Mouse (Mus musculus) lung, embryonic 14.5 days (tissue): ENCODE results near the gene Elf2. TPM values are rescaled to one million over a fixed set of nuclear protein-coding genes. Genes with fewer than 3 reads are reported as not detected.

Experiments
- ATAC-seq: fragments of 200-750 bp; cut with Nextera tagmentation; 2 replicates; pipeline ENCODE4 v1.8.0; 2017; ENCODE audit warnings: mild to moderate bottlenecking, moderate TSS enrichment, moderate library complexity; ENCODE audit not compliant: insufficient read depth
- DNase-seq: peaks from one replicate; pipeline ENCODE4 v3.0.0-alpha.2; 2015
- H3K27ac ChIP-seq: fragments of 300-500 bp; sonication (generic); 2 replicates; pipeline ENCODE4 v1.5.1; 2014; ENCODE audit warnings: low read depth, mild to moderate bottlenecking, moderate library complexity
- H3K27me3 ChIP-seq: fragments of 300-500 bp; sonication (generic); 2 replicates; pipeline ENCODE4 v1.6.1; 2014; ENCODE audit warnings: low read length, control low read depth; ENCODE audit not compliant: insufficient read depth
- H3K36me3 ChIP-seq: fragments of 300-500 bp; sonication (generic); 2 replicates; pipeline ENCODE4 v1.6.1; 2014; ENCODE audit warnings: control low read depth; ENCODE audit not compliant: insufficient read depth
- H3K4me1 ChIP-seq: fragments of 300-500 bp; sonication (generic); 2 replicates; pipeline ENCODE4 v1.6.1; 2014; ENCODE audit warnings: antibody characterized with exemption, control low read depth; ENCODE audit not compliant: insufficient read depth
- H3K4me2 ChIP-seq: fragments of 300-500 bp; sonication (generic); 2 replicates; pipeline ENCODE4 v1.6.1; 2014; ENCODE audit warnings: mild to moderate bottlenecking
- H3K4me3 ChIP-seq: fragments of 300-500 bp; sonication (generic); 2 replicates; pipeline ENCODE4 v1.5.1; 2014; ENCODE audit warnings: low read depth, low read length
- H3K9ac ChIP-seq: fragments of 300-500 bp; sonication (generic); 2 replicates; pipeline ENCODE4 v1.6.1; 2014
- H3K9me3 ChIP-seq: fragments of 300-500 bp; sonication (generic); 2 replicates; pipeline ENCODE4 v1.6.1; 2016; ENCODE audit warnings: low read depth, low read length, control low read depth
- CTCF ChIP-seq: IDR thresholded peaks from 2 replicates; pipeline ENCODE4 v1.5.1; 2016; ENCODE audit warnings: antibody characterized with exemption, low read depth
- WGBS: fragments of 180-500 bp; shearing (Covaris S2); extraction: QIAGEN DNeasy Blood & Tissue Kit; methylation state at CpG from one replicate; pipeline ENCODE4 v1.1.7; 2014; 5-methylcytosine and 5-hydroxymethylcytosine counted together
- polyA plus RNA-seq: library from polyadenylated mRNA; unstranded; fragments of >200 nt; fragmentation: Nextera tagmentation; extraction: Ambion mirVana; gene quantifications from 2 replicates; pipeline ENCODE4 v1.2.1, GENCODE M21; 2014

Elf2 gene
- polyA plus RNA-seq, 1 experiment from 2014 or later, result 60.8 TPM

DNA sequence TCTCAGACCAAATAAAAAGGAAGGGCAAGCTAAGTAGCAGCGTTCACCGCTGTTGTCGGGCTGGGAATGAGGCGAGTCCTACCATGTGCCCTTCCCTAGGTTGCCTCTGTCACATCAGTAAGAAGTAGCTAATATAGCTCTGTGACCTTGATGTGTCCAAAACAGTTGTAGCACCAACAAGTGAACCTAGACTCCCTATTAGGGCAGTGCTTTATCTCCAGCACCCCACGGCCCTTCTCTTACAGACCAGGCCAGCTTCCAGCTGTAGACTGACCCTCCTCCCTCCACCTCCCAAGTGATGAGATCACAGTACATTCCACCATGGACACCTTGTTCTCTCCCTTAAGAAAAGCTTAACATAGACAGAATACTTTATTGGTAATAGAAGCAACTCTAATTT lies 82.4 kb downstream of the Elf2 start:
- Histone ChIP-seq H3K36me3 (peaks cover 97% of the 10 kb centered on the region), H3K4me2 (no peak overlapping the region), H3K27ac (no peak overlapping the region), H3K9ac (no peak overlapping the region), H3K4me1 (no peaks in the 10 kb centered on the region), H3K9me3 (no peaks in the 10 kb centered on the region), H3K4me3 (no peak overlapping the region), H3K27me3 (no peaks in the 10 kb centered on the region)
- DNase-seq (no peak), ATAC-seq (no peak)
- no peak for TF ChIP-seq CTCF
- WGBS, result 90% methylated on average over 5 of the region's 5 CpGs

DNA sequence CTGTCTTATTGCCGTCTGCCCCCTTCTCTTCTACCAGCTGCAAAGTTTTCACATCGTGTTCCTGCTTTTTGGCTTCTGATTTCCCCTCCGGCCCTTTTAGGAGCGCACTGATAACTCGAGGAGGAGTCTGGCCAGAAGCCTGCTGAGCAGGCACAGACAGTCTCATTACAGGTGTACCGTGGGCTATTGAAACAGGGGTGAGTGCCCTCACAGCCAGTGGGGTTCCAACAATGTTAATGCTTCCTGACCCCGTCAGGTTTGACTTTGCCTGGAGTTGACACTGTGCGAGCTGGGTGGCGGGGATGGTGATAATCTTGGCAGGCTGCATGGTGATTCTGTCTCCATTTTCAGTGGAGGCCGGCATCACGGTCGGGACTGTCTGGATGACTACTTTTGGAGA lies 84.0 kb downstream of the Elf2 start:
- no peaks in the 10 kb centered on the region for H3K27me3 ChIP-seq
- H3K4me3 ChIP-seq, result no peak overlapping the region
- TF ChIP-seq CTCF, result no peak
- WGBS, result 84% methylated on average over 12 of the region's 12 CpGs
- DNase-seq (no peak), ATAC-seq (no peak)
- no peaks in the 10 kb centered on the region for H3K9me3 ChIP-seq
- no peaks in the 10 kb centered on the region for H3K4me1 ChIP-seq
- H3K27ac ChIP-seq, result no peak overlapping the region
- no peak overlapping the region for H3K4me2 ChIP-seq
- no peak overlapping the region for H3K9ac ChIP-seq
- H3K36me3 ChIP-seq, result peaks cover 96% of the 10 kb centered on the region

DNA sequence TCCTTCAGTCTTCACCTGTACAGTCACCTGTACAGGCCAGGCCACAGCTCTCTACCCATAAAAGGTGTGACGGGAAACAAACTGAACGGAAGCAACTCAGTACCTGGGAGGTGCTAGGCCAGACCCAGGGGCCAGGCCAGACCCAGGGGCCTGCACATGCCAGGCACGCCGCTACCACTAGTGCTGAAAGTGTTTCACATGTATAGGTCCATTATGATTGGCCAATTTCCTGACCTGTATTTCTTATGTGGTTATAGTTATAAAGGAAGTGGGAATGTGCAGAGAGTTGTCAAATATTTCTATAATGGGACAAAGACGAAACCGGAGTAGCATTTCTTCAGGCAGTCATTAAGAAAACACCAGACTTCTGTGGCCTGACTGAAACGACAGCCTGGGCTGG lies 85.7 kb downstream of the Elf2 start:
- no peak for ATAC-seq
- no peaks in the 10 kb centered on the region for H3K4me1 ChIP-seq
- no peak for TF ChIP-seq CTCF
- H3K9me3 ChIP-seq, result no peaks in the 10 kb centered on the region
- H3K9ac ChIP-seq, result no peak overlapping the region
- 88% methylated on average over 7 of the region's 7 CpGs for WGBS
- H3K27me3 ChIP-seq, result no peaks in the 10 kb centered on the region
- H3K4me3 ChIP-seq, result no peak overlapping the region
- no peak for DNase-seq
- H3K27ac ChIP-seq, result no peak overlapping the region
- H3K36me3 ChIP-seq, result peaks cover 89% of the 10 kb centered on the region
- H3K4me2 ChIP-seq, result no peak overlapping the region

DNA sequence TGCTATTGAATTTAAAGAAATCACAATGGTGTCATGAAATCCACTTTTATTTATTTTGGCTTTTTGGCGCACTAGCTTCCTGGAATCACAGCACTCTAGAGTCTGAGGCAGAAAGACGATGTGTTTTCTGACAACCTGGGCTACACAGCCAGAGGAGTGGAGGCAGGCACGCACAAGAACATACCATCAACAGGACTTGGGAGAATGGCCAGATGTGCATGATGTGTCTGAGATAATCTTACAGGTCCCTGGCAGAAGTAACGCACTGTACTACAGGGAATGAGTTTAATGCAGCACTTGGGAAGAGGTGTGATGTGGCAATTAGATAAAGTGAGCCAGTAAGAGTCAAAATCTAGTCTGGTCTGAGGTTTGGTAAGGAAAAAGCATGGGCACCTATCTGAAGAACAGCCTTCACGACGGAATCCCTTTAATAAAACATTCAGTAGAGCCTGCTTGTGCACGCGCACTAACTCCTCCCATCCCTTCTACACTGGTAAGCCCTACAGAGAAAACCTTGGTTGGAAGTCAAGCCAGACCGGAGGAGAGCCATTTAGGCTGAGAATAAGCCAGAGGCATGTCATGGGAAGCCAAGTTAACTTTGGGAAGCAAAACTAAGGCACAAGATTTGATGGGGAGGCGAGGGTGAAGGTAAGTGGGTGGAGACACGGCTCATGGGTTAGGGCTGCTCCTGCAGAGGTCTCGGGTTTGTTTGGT lies 87.6 kb downstream of the Elf2 start:
- H3K27me3 ChIP-seq, result no peaks in the 10 kb centered on the region
- WGBS, result 85% methylated on average over 12 of the region's 12 CpGs
- H3K4me1 ChIP-seq, result no peaks in the 10 kb centered on the region
- no peaks in the 10 kb centered on the region for H3K9me3 ChIP-seq
- DNase-seq (no peak), ATAC-seq (no peak)
- TF ChIP-seq CTCF, result no peak
- no peak overlapping the region for H3K27ac ChIP-seq
- no peak overlapping the region for H3K4me3 ChIP-seq
- peaks cover 77% of the 10 kb centered on the region for H3K36me3 ChIP-seq
- H3K4me2 ChIP-seq, result no peak overlapping the region
- H3K9ac ChIP-seq, result no peak overlapping the region

DNA sequence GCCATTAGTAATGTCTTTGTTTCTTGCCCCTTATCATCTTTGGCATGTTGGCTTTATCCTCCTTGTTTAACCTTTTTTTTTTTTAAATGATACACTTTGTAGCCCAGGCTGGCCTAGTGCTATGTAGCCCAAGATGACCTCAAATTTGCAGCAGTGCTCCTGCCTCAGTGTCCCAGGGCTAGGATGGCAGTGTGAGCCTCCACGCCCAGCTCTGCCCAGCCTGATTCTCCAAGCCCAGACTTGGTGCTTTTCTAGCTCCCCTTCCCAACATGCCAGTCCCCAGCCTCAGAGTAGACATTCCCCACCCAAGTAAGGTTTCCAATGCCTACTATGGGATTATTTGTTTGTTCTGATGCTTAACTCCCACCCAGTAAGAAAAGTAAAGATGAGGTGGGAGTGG lies 88.2 kb downstream of the Elf2 start:
- Histone ChIP-seq H3K36me3 (peaks cover 74% of the 10 kb centered on the region), H3K27ac (no peak overlapping the region), H3K4me2 (no peak overlapping the region), H3K9ac (no peak overlapping the region), H3K9me3 (no peaks in the 10 kb centered on the region), H3K4me3 (no peak overlapping the region), H3K27me3 (no peaks in the 10 kb centered on the region), H3K4me1 (no peaks in the 10 kb centered on the region)
- 100% methylated on average over 1 of the region's 1 CpGs for WGBS
- no peak for TF ChIP-seq CTCF
- no peak for ATAC-seq
- DNase-seq, result no peak

DNA sequence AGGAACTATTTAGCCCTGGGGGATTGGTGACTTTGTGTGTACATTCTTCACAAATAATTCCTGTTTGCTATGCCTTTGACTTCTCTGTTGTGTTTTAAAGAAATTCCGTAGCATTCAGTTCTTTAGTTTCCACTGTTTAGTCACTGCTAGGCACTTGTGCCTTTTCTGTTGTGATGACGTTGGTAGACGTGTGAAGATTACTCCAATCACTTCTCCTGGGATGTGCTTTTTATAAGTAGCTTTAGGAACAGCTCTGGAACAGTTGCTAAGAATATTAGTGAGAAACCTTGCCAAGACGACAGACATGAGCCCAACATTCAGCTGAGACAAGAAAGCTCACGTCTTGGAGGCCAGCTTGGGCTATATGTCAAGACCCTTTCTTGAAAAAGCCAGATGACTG lies 89.4 kb downstream of the Elf2 start:
- no peak for DNase-seq
- TF ChIP-seq CTCF, result no peak
- 76% methylated on average over 5 of the region's 5 CpGs for WGBS

DNA sequence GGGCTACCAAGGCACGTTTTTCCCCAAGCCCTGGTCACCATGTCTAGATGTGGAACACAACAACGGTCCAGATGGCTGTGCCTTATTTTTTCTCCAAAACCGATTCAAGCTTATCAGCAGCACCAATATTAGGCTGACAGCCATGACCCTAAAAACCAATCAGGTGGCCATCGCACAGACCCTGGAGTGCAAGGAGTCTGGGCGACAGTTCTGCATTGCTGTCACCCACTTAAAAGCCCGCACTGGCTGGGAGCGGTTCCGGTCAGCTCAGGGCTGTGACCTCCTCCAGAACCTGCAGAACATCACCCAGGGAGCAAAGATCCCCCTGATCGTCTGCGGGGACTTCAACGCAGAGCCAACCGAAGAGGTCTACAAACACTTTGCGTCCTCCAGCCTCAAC lies 90.6 kb downstream of the Elf2 start:
- ATAC-seq (no peak), DNase-seq (no peak)
- Histone ChIP-seq H3K4me1 (no peaks in the 10 kb centered on the region), H3K27ac (no peak overlapping the region), H3K27me3 (no peaks in the 10 kb centered on the region), H3K4me3 (no peak overlapping the region), H3K4me2 (no peak overlapping the region), H3K36me3 (peaks cover 50% of the 10 kb centered on the region), H3K9me3 (no peaks in the 10 kb centered on the region), H3K9ac (no peak overlapping the region)
- no peak for TF ChIP-seq CTCF
- WGBS, result 88% methylated on average over 13 of the region's 13 CpGs

More for the DNA sequence above, 89.4 kb downstream of the Elf2 start:
- Histone ChIP-seq H3K27ac (no peak overlapping the region), H3K9me3 (no peaks in the 10 kb centered on the region), H3K4me2 (no peak overlapping the region), H3K27me3 (no peaks in the 10 kb centered on the region), H3K9ac (no peak overlapping the region), H3K4me1 (no peaks in the 10 kb centered on the region), H3K36me3 (peaks cover 62% of the 10 kb centered on the region), H3K4me3 (no peak overlapping the region)
- no peak for ATAC-seq

DNA sequence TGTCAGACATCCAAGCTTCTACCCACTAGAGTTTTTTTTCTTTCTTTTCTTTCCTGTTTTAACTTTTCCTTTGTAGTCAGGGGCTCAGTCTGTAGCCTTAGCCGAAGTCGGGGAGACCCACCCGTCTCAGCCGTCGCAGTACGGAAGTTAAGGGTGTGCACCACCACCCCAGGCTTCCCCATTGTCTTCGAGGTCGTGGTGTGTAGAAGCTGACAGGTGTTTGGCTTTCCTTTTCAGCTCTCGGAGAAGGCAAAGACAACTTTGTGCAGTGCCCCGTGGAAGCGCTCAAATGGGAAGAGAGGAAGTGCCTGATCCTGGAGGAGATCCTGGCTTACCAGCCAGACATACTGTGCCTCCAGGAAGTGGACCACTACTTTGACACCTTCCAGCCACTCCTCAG lies 91.0 kb downstream of the Elf2 start:
- Histone ChIP-seq H3K27me3 (no peaks in the 10 kb centered on the region), H3K27ac (no peak overlapping the region), H3K9ac (no peak overlapping the region), H3K4me2 (no peak overlapping the region), H3K36me3 (peaks cover 46% of the 10 kb centered on the region), H3K9me3 (no peaks in the 10 kb centered on the region), H3K4me1 (no peaks in the 10 kb centered on the region), H3K4me3 (no peak overlapping the region)
- no peak for ATAC-seq
- no peak for TF ChIP-seq CTCF
- WGBS, result 88% methylated on average over 11 of the region's 11 CpGs
- DNase-seq, result no peak
